Mouse (Mus musculus) liver, embryonic 14.5 days (tissue): ENCODE data around the gene Slc4a2.

Source experiments
- CTCF ChIP-seq: IDR thresholded peaks from 2 replicates; pipeline ENCODE4 v1.5.1; 2016; ENCODE audit warnings: antibody characterized with exemption, low read depth, control low read depth
- EP300 ChIP-seq: IDR thresholded peaks from 2 replicates; pipeline ENCODE4 v1.6.1; 2016; ENCODE audit warnings: antibody characterized with exemption, low read depth

DNA sequence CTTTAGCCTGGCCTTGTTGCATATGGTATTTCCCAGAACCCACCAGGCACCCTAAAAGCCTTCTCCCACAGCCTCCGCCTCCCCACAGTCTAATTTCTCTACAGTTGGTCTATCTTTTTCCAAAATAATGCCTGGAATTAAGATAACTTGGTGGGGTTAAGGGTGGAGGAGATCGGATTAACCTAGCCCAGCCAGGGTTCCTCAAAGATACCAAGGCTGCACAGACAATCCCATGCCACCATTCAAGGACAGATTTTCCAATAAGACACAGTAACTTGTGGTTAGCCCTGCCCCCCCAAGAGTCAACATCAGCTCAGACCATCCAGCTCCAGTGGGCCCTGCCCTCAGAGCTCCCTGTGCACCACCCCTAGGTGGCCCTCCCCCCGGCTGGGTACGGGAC is 43.1 kb upstream of the Slc4a2 start:
- no peak for TF ChIP-seq CTCF
- TF ChIP-seq EP300: no peak
